Mouse (Mus musculus): ENCODE data around the gene Gm11549. TPM values are rescaled to one million over a fixed set of nuclear protein-coding genes. Genes with fewer than 3 reads are reported as not detected.
A peak's percentile ranks its signal among the peaks of the same experiment; 100 is the strongest.

Gene Gm11549
- polyA plus RNA-seq (2016; fragmentation: Nextera tagmentation; extraction: Ambion mirVana) = 0.17 and 0.36 TPM in 2 replicates

DNA sequence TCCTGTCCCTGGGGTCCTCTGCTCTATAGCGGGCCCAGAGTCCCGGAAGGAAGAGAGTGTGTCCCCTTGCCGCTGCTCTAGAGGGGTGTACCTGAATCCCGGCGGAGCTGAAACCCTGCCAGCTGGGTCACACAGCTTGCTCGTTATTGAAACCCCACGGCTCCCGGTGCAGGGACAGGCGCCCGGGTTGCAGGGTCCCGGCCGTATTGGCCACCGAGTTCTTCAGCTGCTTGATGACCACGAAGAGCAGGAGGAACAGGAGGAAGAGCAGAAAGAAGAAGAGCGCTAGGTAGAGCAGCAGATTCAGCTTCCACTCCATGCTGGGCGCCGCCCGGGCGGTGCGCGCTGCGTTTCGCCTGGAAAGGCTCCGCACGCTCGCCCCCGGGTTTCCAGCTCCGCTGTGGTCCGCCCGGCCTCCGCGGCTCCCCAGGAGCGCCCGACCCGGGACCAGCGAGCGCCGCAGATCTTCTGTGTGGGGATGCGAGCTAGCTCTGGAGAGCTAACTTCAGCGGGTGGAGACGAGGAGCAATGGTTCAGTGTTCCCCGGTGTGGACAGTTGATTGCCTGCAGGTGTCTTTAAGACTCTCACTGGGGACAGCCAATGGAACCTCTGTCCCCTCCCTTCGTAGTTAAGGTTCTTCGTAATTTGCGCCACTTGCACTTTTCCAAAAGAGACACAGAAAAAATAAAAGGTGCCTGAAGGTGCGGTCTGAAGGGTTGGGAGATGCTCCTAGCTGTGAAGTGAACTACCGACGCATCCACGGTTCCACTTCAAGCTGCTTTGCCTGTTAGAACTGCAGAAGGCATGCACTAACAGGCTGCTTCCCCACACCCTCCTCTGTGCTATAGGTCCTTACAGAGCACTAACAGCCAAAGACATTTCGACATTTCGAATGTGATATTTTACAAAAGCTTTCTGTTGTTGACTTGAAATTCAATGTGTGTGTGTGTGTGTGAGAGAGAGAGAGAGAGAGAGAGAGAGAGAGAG is at the start of gene Gm11549:
Gm11549 (minus strand) TSS at position 741 of the 988 bp plus-strand sequence.
- Histone ChIP-seq H3K4me3 (peak within 1 kb of the TSS; percentile 52), H3K4me1 (peaks cover 9% of the 10 kb centered on the region; the same call in 1 of the 2 replicates), H3K4me2 (replicated peaks) (peak within 1 kb of the TSS; percentile 97), H3K36me3 (no peaks in the 10 kb centered on the region), H3K9ac (peak within 1 kb of the TSS; percentile 57), H3K9me3 (replicated peaks) (no peaks in the 10 kb centered on the region), H3K27ac (no peak within 1 kb of the TSS), H3K27me3 (peaks cover 37% of the 10 kb centered on the region)
- peak; percentile 76 for ATAC-seq (ENCODE audit: low FRiP score)
- 1% methylated on average over 51 of the region's 51 CpGs for WGBS

DNA sequence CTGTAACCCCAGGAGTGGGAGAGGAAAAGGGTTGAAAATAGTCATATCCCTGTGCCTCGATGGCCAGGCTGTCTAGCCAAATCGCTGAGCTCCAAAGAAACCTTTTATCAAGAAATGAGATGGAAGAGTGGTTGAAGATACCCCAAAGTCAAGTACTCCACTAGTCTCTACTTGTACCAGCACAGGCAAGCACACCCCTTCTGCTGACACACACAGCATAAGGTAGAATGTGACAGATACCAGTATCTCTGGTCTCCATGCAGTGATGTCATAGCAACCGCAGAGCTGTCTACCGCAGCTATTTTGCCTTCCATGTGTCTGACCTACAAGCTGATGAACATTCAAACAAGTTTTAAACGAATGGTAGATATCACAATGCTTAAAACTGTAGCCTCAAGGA is 48.2 kb upstream of the Gm11549 start:
- peak overlapping the region; percentile 79 for H3K4me3 ChIP-seq
- H3K9me3 ChIP-seq (replicated peaks) = no peaks in the 10 kb centered on the region
- no peak for ATAC-seq (ENCODE audit: low FRiP score)
- peak overlapping the region; percentile 98 for H3K4me2 ChIP-seq (replicated peaks)
- 92% methylated on average over 5 of the region's 5 CpGs for WGBS
- peak overlapping the region; percentile 71 for H3K9ac ChIP-seq
- H3K36me3 ChIP-seq = peaks cover 46% of the 10 kb centered on the region
- no peak overlapping the region for H3K27ac ChIP-seq
- peaks cover 23% of the 10 kb centered on the region for H3K4me1 ChIP-seq
- H3K27me3 ChIP-seq = no peaks in the 10 kb centered on the region

DNA sequence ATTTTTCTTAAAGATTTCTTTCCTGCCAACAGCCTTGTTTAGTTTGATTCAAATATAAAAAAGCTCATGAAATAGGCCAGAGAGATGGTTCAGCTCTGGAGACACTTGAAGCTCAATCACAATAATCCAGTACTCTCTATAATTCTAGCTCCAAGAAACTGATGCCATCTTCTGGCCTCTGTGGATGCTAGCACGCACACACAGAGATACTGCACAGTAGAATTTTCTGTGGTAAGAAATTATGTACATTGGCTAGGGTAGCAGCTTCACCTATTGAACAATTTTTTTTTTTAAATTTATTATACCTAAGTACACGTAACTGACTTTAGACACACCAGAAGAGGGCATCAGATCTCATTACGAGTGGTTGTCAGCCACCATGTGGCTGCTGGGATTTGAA is 42.1 kb upstream of the Gm11549 start:
- Histone ChIP-seq H3K4me1 (no peaks in the 10 kb centered on the region), H3K9ac (no peak overlapping the region), H3K4me3 (no peak overlapping the region), H3K36me3 (peaks cover 86% of the 10 kb centered on the region), H3K9me3 (replicated peaks) (no peaks in the 10 kb centered on the region), H3K4me2 (replicated peaks) (no peak overlapping the region), H3K27me3 (no peaks in the 10 kb centered on the region), H3K27ac (no peak overlapping the region)
- WGBS = 91% methylated on average over 3 of the region's 3 CpGs
- no peak for ATAC-seq (ENCODE audit: low FRiP score)

DNA sequence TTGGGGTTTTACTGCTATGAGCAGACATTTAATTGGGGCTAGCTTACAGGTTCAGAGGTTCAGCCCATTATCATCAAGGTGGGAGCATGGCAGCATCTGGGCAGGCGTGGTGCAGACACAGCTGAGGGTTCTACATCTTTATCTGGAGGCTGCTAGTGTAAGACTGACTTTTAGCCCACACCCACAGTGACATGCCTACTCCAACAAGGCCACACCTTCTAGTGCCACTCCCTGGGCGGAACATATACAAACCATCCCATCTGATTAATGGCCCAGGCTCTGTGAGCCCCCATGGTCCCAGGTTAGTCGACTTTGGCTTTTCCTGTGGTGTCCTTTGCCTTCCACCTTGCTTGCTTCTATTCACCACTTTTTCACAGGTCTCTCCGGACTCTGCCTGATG is 38.0 kb upstream of the Gm11549 start:
- no peaks in the 10 kb centered on the region for H3K9me3 ChIP-seq (replicated peaks)
- peaks cover 88% of the 10 kb centered on the region for H3K36me3 ChIP-seq
- no peak overlapping the region for H3K4me3 ChIP-seq
- H3K9ac ChIP-seq = no peak overlapping the region
- H3K27ac ChIP-seq = no peak overlapping the region
- H3K4me1 ChIP-seq = no peaks in the 10 kb centered on the region
- no peak for ATAC-seq (ENCODE audit: low FRiP score)
- WGBS = 83% methylated on average over 4 of the region's 4 CpGs
- no peak overlapping the region for H3K4me2 ChIP-seq (replicated peaks)
- H3K27me3 ChIP-seq = no peaks in the 10 kb centered on the region

DNA sequence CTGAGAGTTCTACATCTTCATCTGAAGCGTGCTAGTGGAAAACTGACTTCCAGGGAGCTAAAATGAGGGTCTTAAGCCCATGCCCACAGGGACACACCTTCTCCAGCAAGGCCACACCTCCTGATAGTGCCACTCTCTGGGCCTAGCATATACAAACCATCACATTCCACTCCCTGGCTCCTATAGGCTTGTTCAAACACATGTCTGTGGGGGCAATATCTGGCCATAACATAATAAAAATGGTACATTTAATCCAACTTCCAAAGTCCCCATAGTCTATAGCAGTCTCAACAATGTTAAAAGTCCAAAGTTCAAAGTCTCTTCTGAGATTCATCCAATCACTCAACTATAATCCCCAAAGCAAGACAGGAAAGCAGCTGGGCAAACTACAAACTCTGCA is 36.0 kb upstream of the Gm11549 start:
- 100% methylated on average over 1 of the region's 1 CpGs for WGBS
- peaks cover 75% of the 10 kb centered on the region for H3K36me3 ChIP-seq
- no peak overlapping the region for H3K4me2 ChIP-seq (replicated peaks)

DNA sequence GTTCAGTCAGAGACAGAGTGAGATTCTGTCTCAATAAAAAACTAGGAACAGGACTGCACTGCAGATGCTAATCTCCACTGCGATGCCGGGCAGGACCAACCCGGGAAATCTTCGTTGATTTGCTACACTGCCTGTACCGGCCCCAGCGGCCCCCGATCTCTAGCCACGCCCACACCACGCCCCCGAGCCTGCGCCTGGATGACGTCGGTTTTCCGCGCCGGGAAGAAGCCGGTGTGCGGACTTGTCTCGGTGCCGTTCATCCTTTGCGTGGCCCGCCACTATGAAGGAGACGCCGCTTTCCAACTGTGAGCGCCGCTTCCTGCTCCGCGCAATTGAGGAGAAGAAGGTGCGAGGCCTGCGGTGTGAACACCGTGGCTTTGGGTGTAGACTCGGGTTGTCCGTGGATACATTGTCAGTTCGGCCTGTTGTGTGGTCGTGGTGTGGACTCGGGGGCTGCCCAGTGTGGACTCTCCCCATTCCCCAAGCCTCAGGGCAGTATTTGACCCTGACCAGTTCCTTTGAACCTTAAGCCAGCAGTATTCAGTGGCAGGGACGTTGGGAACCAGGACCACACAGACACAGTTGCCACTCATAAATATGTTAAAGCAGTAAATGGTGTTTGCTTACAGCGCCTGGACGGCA is 30.9 kb upstream of the Gm11549 start, which contains the start of gene Exosc9:
Exosc9 (plus strand) TSS at position 201 of the 642 bp plus-strand sequence.
- Histone ChIP-seq H3K27me3 (no peaks in the 10 kb centered on the region), H3K4me2 (replicated peaks) (peak within 1 kb of the TSS; percentile 82), H3K4me1 (peaks cover 8% of the 10 kb centered on the region; the same call in 1 of the 2 replicates), H3K9ac (peak within 1 kb of the TSS; percentile 84), H3K27ac (peak within 1 kb of the TSS; percentile 81), H3K9me3 (replicated peaks) (no peaks in the 10 kb centered on the region), H3K36me3 (peaks cover 33% of the 10 kb centered on the region), H3K4me3 (peak within 1 kb of the TSS; percentile 87)
- peak; percentile 96 for ATAC-seq (ENCODE audit: low FRiP score)
- under 1% methylated on average over 39 of the region's 39 CpGs for WGBS

More for the DNA sequence above, 36.0 kb upstream of the Gm11549 start:
- H3K27ac ChIP-seq = no peak overlapping the region
- ATAC-seq (ENCODE audit: low FRiP score) = no peak
- no peaks in the 10 kb centered on the region for H3K9me3 ChIP-seq (replicated peaks)
- no peaks in the 10 kb centered on the region for H3K4me1 ChIP-seq
- no peak overlapping the region for H3K9ac ChIP-seq
- H3K4me3 ChIP-seq = no peak overlapping the region
- no peaks in the 10 kb centered on the region for H3K27me3 ChIP-seq

DNA sequence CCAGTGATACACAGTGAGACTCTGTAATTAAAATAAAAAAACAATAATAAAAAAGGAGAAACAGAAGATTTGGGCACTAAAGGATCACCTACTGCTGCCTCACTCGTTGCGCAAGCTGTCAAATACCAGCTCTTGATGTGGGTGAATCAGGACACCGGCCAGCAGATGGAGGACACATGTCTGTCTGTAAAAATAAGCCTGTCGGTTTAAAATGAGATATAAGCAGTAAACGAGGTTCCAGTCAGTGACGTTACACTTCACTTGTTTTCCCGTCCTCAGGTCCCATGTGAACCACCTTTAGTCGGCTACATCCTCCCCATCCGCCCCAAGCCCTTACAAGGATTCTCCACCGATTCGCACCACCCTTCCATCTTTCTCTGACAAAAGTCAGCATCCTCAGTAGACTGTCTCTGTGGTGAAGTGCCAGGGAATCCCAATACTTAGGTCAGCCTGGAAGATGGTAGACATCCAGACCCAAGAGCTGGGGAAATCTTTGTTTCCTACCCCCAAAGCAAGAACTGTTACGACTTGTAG is 30.3 kb upstream of the Gm11549 start:
- Histone ChIP-seq H3K27ac (peak overlapping the region; percentile 81), H3K4me3 (peak overlapping the region; percentile 87), H3K36me3 (peaks cover 27% of the 10 kb centered on the region), H3K27me3 (no peaks in the 10 kb centered on the region), H3K9me3 (replicated peaks) (no peaks in the 10 kb centered on the region), H3K4me2 (replicated peaks) (peak overlapping the region; percentile 82), H3K4me1 (peaks cover 8% of the 10 kb centered on the region; the same call in 1 of the 2 replicates), H3K9ac (peak overlapping the region; percentile 84)
- 16% methylated on average over 12 of the region's 12 CpGs for WGBS
- ATAC-seq (ENCODE audit: low FRiP score) = peak; percentile 72

DNA sequence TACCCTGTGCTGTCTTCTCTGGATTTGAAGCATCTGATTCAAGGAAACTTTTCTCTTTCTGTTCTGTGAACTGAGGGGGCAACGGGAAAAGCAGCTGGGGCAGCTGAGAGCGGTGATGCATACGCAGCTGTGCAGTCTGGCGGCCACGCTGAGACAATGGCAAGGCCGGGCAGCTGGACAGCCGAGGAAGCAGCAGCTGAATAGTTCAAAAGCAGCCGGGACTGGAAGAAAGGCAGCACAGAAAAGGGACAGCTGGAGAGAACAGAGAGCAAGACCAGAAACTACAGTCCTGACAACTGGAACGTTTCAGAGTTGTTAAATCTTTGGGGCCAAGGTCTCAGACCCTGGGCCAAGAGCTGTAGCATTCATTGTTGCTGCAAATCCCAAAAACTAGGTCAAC is 29.7 kb upstream of the Gm11549 start:
- peaks cover 8% of the 10 kb centered on the region; the same call in 1 of the 2 replicates for H3K4me1 ChIP-seq
- peak overlapping the region; percentile 82 for H3K4me2 ChIP-seq (replicated peaks)
- peaks cover 23% of the 10 kb centered on the region for H3K36me3 ChIP-seq
- H3K9ac ChIP-seq = peak overlapping the region; percentile 84; the same call in 1 of the 2 replicates
- ATAC-seq (ENCODE audit: low FRiP score) = peak; percentile 49
- peak overlapping the region; percentile 87; the same call in 1 of the 2 replicates for H3K4me3 ChIP-seq
- H3K27me3 ChIP-seq = no peaks in the 10 kb centered on the region
- 24% methylated on average over 9 of the region's 9 CpGs for WGBS
- peak overlapping the region; percentile 81 for H3K27ac ChIP-seq
- no peaks in the 10 kb centered on the region for H3K9me3 ChIP-seq (replicated peaks)

DNA sequence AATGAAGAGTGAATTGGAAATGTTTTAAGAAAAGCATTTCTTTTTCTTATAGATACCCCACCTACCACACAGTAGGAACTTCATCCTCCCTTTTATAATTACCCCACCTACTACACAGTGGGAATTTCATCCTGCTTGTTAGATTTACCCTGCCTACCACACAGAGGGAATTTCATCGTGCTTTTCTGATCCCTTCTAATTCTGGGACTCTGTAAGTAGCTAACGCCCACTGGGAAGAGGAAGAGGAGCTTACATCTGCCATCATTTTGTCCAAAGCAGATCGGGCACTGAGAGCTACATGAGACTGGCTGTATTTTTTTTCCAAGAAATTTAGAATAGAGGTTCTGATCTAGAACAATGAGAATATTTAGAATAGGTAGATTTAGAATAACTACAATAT is 23.3 kb upstream of the Gm11549 start:
- no peaks in the 10 kb centered on the region for H3K9me3 ChIP-seq (replicated peaks)
- no peak for ATAC-seq (ENCODE audit: low FRiP score)
- no peak overlapping the region for H3K27ac ChIP-seq
- H3K4me2 ChIP-seq (replicated peaks) = no peak overlapping the region
- H3K9ac ChIP-seq = no peak overlapping the region
- no peaks in the 10 kb centered on the region for H3K36me3 ChIP-seq
- no peak overlapping the region for H3K4me3 ChIP-seq
- WGBS = 80% methylated on average over 3 of the region's 3 CpGs
- H3K4me1 ChIP-seq = no peaks in the 10 kb centered on the region
- H3K27me3 ChIP-seq = no peaks in the 10 kb centered on the region

DNA sequence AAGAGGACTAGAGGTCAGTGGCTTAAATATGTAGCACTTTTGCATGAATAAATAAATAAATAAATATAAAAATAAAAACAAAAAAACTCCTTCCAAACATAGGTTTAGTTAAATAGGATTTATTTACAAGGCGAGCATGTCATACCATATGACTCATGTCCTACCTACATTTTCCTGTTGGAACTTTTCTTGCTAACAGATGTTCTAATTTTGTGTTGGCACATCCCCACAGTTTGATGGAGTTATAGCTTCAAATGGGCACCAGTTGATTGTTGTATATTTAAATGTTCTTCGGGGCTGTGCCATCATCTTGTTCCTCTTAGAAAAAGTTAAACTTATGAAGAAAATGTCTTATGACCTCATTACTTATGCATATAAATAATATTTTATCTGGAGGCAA is 19.8 kb upstream of the Gm11549 start:
- Histone ChIP-seq H3K27me3 (no peaks in the 10 kb centered on the region), H3K9ac (no peak overlapping the region), H3K36me3 (no peaks in the 10 kb centered on the region), H3K4me2 (replicated peaks) (no peak overlapping the region), H3K27ac (no peak overlapping the region), H3K9me3 (replicated peaks) (no peaks in the 10 kb centered on the region), H3K4me1 (no peaks in the 10 kb centered on the region), H3K4me3 (no peak overlapping the region)
- 96% methylated on average over 2 of the region's 2 CpGs for WGBS
- no peak for ATAC-seq (ENCODE audit: low FRiP score)

DNA sequence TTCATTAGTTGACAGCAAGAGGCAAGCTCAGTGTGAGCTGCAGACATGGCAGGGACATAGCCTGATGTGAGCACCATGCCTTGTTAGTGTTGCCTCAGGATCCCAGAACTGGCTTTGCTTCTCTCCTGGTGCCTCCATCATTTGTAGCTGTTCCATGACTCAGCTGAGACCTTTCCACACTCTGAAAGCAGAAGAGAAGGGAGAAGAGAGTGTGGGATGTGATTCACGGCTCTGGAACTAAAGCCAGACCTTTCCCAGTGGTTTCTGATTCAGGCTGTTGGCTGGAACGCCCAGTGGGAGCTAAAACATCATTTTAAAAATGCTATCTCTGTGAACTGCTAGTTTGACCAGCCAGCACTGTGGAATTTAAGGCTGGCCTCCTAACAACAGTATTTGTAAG is 19.1 kb upstream of the Gm11549 start:
- no peaks in the 10 kb centered on the region for H3K27me3 ChIP-seq
- WGBS = 62% methylated on average over 2 of the region's 2 CpGs
- no peak for ATAC-seq (ENCODE audit: low FRiP score)
- no peak overlapping the region for H3K9ac ChIP-seq
- H3K4me1 ChIP-seq = no peaks in the 10 kb centered on the region
- no peak overlapping the region for H3K4me3 ChIP-seq
- no peaks in the 10 kb centered on the region for H3K36me3 ChIP-seq
- no peak overlapping the region for H3K4me2 ChIP-seq (replicated peaks)
- no peak overlapping the region for H3K27ac ChIP-seq
- no peaks in the 10 kb centered on the region for H3K9me3 ChIP-seq (replicated peaks)

All from hindbrain, embryonic 12.5 days (tissue).